Mouse (Mus musculus) hindbrain, embryonic 14.5 days (tissue): ENCODE data around the gene Fbxo40. TPM values are rescaled to one million over a fixed set of nuclear protein-coding genes. Genes with fewer than 3 reads are reported as not detected.

Experiments used
- ATAC-seq: fragments of 200-750 bp; cut with Nextera tagmentation; 2 replicates; pipeline ENCODE4 v1.8.0; 2017; ENCODE audit warnings: moderate number of reproducible peaks, mild to moderate bottlenecking, moderate TSS enrichment, moderate library complexity; ENCODE audit not compliant: low FRiP score
- DNase-seq: peaks from one replicate; pipeline ENCODE4 v3.0.0-alpha.2; 2015; ENCODE audit warnings: low spot score
- H3K27ac ChIP-seq: fragments of 300-500 bp; sonication (generic); 2 replicates; pipeline ENCODE4 v1.5.1; 2014; ENCODE audit warnings: mild to moderate bottlenecking, moderate library complexity
- H3K27me3 ChIP-seq: fragments of 300-500 bp; sonication (generic); 2 replicates; pipeline ENCODE4 v1.6.1; 2014; ENCODE audit warnings: mild to moderate bottlenecking, low read length, mixed read lengths; ENCODE audit not compliant: control insufficient read depth, insufficient read depth
- H3K36me3 ChIP-seq: fragments of 300-500 bp; sonication (generic); replicated peaks from 2 replicates; pipeline ENCODE4 v1.6.1; 2014; ENCODE audit not compliant: control insufficient read depth, insufficient read depth
- H3K4me1 ChIP-seq: fragments of 300-500 bp; sonication (generic); replicated peaks from 2 replicates; pipeline ENCODE4 v1.6.1; 2014; ENCODE audit warnings: antibody characterized with exemption, low read length, mixed read lengths; ENCODE audit not compliant: control insufficient read depth, insufficient read depth
- H3K4me2 ChIP-seq: fragments of 300-500 bp; sonication (generic); replicated peaks from 2 replicates; pipeline ENCODE4 v1.6.1; 2014; ENCODE audit warnings: mild to moderate bottlenecking, moderate library complexity
- H3K4me3 ChIP-seq: fragments of 300-500 bp; sonication (generic); replicated peaks from 2 replicates; pipeline ENCODE4 v1.5.1; 2014; ENCODE audit warnings: mild to moderate bottlenecking, low read length
- H3K9ac ChIP-seq: fragments of 300-500 bp; sonication (generic); 2 replicates; pipeline ENCODE4 v1.6.1; 2014
- H3K9me3 ChIP-seq: fragments of 300-500 bp; sonication (generic); 2 replicates; pipeline ENCODE4 v1.6.1; 2016; ENCODE audit warnings: low read length; ENCODE audit not compliant: control insufficient read depth
- WGBS: fragments of 180-500 bp; shearing (Covaris S2); extraction: QIAGEN DNeasy Blood & Tissue Kit; methylation state at CpG from one replicate; pipeline ENCODE4 v1.1.7; 2014; 5-methylcytosine and 5-hydroxymethylcytosine counted together
- polyA plus RNA-seq: library from polyadenylated mRNA; unstranded; fragments of >200 nt; fragmentation: Nextera tagmentation; extraction: Ambion mirVana; gene quantifications from 2 replicates; pipeline ENCODE4 v1.2.1, GENCODE M21; 2014

Fbxo40 gene
- polyA plus RNA-seq, 1 experiment from 2014 or later = 0.09 TPM

DNA sequence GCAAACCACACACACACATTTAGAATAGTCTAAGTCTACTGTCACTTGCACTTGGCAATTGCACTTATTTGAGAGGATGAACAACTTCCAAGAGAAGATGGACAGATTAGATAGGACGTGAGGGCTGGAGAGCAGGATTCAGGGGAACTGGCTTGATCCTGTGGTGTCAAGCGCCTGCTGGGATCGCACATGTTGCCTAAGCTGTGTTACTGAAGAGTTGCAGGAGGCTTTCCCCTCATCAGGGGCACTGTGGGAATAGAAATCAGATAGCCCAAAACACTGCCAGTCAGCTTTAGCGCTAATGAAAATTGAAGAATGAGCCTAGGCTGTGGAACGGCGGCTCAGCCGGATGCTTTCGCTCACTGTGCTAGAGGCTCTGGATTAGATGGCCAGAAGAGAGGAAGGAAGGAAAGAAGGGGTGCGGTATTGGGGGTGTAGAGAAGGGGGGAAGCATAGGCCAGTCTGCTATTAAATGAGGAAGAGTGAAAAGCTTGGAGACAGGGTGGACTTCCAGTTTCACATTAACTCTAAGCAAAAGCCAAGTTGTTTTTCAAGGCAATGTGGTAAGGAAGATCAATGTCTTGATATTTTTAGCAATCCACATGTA lies 9.2 kb upstream of the Fbxo40 start:
- H3K4me3 ChIP-seq = no peak overlapping the region
- no peaks in the 10 kb centered on the region for H3K27me3 ChIP-seq
- no peak overlapping the region for H3K4me2 ChIP-seq
- no peaks in the 10 kb centered on the region for H3K9me3 ChIP-seq
- no peak for ATAC-seq
- 85% methylated on average over 9 of the region's 9 CpGs for WGBS
- no peak overlapping the region for H3K9ac ChIP-seq
- no peaks in the 10 kb centered on the region for H3K4me1 ChIP-seq
- no peak for DNase-seq
- no peaks in the 10 kb centered on the region for H3K36me3 ChIP-seq
- H3K27ac ChIP-seq = no peak overlapping the region

DNA sequence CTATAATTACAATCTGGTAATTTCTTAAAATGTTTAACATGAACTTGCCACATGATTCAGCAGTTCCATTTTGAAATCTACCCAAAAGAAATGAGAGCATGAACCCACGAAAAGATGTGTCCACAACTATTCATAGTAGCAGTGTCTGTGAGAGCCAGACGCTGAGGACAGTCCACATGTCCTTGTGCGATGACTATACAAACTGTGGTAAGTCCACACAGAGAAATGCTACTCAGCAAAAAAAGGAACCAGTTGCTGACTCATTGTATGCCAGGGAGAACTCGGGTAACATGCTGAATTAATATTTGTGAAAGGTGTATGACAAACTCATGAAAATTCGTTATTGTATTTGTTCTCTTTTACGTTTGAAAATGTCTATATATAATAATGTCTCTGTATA lies 7.4 kb upstream of the Fbxo40 start:
- Histone ChIP-seq H3K9me3 (no peaks in the 10 kb centered on the region), H3K4me1 (no peaks in the 10 kb centered on the region), H3K9ac (no peak overlapping the region), H3K27ac (no peak overlapping the region), H3K27me3 (no peaks in the 10 kb centered on the region), H3K4me3 (no peak overlapping the region), H3K4me2 (no peak overlapping the region), H3K36me3 (no peaks in the 10 kb centered on the region)
- no peak for ATAC-seq
- 86% methylated on average over 6 of the region's 6 CpGs for WGBS
- no peak for DNase-seq

DNA sequence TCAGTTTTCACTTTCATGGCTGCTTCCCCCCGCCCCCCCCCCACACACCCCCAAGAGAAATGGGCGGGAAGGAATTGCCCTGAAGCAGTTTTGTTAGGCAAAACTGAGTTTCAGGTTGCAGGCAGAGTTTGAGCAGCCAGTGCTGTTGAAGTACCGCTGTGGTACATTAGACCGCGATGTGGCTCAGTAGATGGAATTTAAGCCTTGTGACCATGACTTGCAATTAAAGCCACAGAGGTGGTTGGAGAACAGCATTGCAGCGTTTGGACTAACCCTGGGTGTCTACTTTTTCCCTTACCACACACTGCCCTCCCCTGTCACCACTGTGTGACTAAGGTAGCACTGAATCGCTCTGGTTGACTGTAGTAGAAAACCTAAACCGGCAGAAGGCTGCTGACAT lies 774 bp downstream of the Fbxo40 start:
- Histone ChIP-seq H3K27ac (no peak overlapping the region), H3K9me3 (no peaks in the 10 kb centered on the region), H3K27me3 (no peaks in the 10 kb centered on the region), H3K4me2 (no peak overlapping the region), H3K4me3 (no peak overlapping the region), H3K9ac (no peak overlapping the region), H3K36me3 (no peaks in the 10 kb centered on the region), H3K4me1 (no peaks in the 10 kb centered on the region)
- ATAC-seq (no peak), DNase-seq (no peak)
- 71% methylated on average over 8 of the region's 8 CpGs for WGBS

DNA sequence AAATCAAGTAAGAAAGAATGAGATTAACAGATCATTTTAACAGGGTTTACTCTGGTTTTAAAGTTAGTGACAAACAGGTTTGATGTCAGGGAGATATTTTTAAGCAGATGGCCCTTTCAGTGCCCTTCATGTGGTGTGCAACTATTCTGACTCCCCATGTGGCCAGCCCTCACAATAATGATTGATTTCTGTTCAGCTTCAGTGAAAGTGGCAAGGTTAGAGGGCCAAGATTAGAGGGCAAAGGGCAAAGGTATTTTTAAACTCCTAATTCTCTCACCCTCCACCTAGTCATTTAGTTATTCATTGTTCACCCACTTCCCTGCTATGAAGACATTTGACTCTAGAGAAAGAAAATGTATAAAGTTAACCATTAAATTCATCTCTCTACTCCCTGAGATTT lies 2.2 kb downstream of the Fbxo40 start:
- no peak for DNase-seq

DNA sequence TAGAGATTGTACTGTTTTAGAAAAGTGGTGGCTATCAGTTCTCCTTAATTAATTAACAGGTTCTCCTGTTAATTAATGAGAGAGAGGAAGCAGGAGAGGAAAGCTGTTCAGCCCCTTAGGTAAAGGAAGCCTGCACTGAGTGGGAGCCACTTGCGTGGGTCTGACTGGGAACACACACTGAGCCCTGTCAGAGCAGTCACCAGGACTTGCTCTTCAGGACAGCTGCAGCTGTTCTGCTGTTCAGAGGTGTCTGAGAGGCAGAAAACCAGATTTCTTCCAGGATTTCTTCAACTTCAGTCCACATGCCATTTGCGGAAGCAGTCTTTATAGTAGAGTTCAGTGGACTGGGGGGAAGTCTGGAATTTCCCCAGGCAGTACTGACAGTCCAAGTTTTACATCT lies 2.9 kb downstream of the Fbxo40 start:
- WGBS = 75% methylated on average over 2 of the region's 2 CpGs
- no peak overlapping the region for H3K27ac ChIP-seq
- H3K36me3 ChIP-seq = no peaks in the 10 kb centered on the region
- H3K9me3 ChIP-seq = no peaks in the 10 kb centered on the region
- no peak overlapping the region for H3K9ac ChIP-seq
- no peak for ATAC-seq
- H3K4me3 ChIP-seq = no peak overlapping the region
- no peak overlapping the region for H3K4me2 ChIP-seq
- DNase-seq = no peak
- H3K27me3 ChIP-seq = no peaks in the 10 kb centered on the region
- H3K4me1 ChIP-seq = no peaks in the 10 kb centered on the region

More for the DNA sequence above, 2.2 kb downstream of the Fbxo40 start:
- Histone ChIP-seq H3K9ac (no peak overlapping the region), H3K27ac (no peak overlapping the region), H3K9me3 (no peaks in the 10 kb centered on the region), H3K4me1 (no peaks in the 10 kb centered on the region), H3K4me3 (no peak overlapping the region), H3K27me3 (no peaks in the 10 kb centered on the region), H3K4me2 (no peak overlapping the region), H3K36me3 (no peaks in the 10 kb centered on the region)
- no peak for ATAC-seq

DNA sequence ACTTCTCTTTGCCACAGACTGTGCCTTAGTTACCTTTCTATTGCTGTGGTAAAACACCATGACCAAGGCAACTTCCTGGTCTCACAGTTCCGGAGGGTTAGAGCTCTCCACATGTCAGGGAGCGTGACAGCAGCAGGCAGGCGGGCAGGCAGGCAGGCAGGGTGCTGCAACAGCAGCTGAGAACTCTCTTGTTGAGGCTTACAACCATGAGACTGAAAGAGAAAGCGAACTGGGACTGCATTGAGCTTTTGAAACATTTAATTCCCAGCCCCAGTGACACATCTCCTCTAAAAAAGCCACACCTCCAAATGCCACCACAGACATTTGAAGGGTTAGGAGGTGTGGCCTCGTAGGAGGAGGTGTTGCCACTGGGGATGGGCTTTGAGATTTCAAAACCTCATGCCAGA lies 4.6 kb downstream of the Fbxo40 start:
- no peaks in the 10 kb centered on the region for H3K36me3 ChIP-seq
- H3K4me2 ChIP-seq = no peak overlapping the region
- peaks cover 4% of the 10 kb centered on the region; the same call in 1 of the 2 replicates for H3K9me3 ChIP-seq
- ATAC-seq = no peak
- no peak overlapping the region for H3K27ac ChIP-seq
- no peaks in the 10 kb centered on the region for H3K4me1 ChIP-seq
- H3K27me3 ChIP-seq = no peaks in the 10 kb centered on the region
- H3K9ac ChIP-seq = no peak overlapping the region
- WGBS = 68% methylated on average over 5 of the region's 5 CpGs
- H3K4me3 ChIP-seq = no peak overlapping the region
- no peak for DNase-seq

DNA sequence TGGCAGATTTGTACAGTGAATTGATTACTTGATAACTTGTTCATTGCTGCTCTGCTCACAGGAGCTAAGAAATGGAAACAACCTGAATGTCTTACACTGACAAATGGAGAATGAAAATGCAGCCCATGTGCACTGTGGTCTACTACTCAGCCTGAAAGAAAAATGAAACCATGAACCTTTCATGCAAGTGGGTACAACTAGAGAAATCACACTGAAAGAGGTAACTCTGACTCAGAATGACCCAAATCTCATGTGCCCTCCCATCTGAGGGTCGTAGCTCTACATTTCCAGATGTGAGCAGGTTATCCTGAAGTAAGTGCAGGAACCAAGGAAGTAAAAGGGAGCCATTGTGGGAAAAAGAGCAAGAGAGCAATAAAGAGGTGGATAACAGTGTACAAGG lies 6.5 kb downstream of the Fbxo40 start:
- ATAC-seq (no peak), DNase-seq (no peak)
- Histone ChIP-seq H3K4me2 (no peak overlapping the region), H3K36me3 (no peaks in the 10 kb centered on the region), H3K9ac (no peak overlapping the region), H3K9me3 (peaks cover 4% of the 10 kb centered on the region; the same call in 1 of the 2 replicates), H3K27ac (no peak overlapping the region), H3K4me1 (no peaks in the 10 kb centered on the region), H3K27me3 (no peaks in the 10 kb centered on the region), H3K4me3 (no peak overlapping the region)
- WGBS = 86% methylated on average over 1 of the region's 1 CpGs

DNA sequence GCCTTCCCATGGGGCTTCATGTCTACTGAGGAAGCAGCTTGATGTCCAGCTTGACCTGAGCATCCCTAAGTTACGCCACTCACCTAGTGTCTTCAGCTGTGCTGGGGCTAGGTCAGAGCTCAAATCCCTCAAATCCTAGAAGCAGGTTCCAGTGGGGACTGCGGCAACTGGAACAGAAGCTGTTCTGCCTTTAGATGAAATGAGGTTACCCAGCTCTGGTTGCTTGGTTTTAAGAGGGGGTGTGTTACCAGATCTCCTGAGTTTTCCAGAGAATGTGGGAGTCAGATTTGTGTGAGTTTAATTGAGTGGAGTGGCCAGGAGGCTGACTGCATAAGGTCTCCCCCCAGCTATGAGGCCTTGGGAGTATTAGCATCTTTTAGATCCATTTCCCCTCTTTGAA lies 11.1 kb downstream of the Fbxo40 start:
- Histone ChIP-seq H3K9me3 (peaks cover 4% of the 10 kb centered on the region; the same call in 1 of the 2 replicates), H3K27ac (no peak overlapping the region), H3K27me3 (no peaks in the 10 kb centered on the region), H3K36me3 (no peaks in the 10 kb centered on the region), H3K4me1 (no peaks in the 10 kb centered on the region), H3K4me2 (no peak overlapping the region), H3K4me3 (no peak overlapping the region), H3K9ac (no peak overlapping the region)
- no peak for DNase-seq
- 92% methylated on average over 2 of the region's 2 CpGs for WGBS
- no peak for ATAC-seq

DNA sequence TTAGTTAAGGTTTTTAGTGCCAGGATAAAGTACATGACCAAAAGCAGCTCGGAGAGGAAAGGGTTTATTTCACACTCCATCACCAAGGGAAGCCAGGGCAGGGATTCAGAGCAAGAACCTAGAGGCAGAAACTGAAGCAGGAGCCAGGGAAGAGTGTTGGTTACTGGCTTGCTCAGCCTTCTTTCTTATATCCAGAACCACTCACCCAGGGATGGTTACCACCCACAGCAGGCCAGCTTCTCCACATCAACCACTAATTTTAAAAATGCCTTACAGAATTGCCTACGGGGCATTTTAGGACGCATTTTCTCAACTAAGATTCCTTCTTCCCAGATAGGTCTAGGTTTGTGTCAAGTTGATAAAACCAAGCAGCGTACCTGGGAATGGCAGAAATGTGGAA lies 26.9 kb downstream of the Fbxo40 start:
- ATAC-seq = no peak

DNA sequence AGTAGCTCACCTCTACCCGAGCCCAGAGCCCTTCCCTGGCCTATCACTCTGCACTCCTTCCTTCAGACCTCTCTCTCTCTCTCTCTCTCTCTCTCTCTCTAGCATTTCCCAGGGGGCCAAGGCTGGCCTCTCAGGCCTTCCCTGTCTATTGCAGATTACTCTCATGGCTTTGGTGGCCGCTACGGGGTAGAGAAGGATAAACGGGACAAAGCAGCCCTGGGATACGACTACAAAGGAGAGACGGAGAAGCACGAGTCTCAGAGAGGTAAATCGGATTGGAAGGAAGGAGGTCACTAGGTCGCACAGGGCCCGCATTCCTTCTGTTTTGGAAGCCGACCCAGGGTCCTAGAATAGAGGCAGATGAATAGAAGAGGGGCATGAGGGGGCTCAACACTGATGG lies 35.2 kb downstream of the Fbxo40 start:
- Histone ChIP-seq H3K27ac (no peak overlapping the region), H3K36me3 (no peaks in the 10 kb centered on the region), H3K9ac (no peak overlapping the region), H3K27me3 (no peaks in the 10 kb centered on the region), H3K4me1 (no peaks in the 10 kb centered on the region), H3K9me3 (no peaks in the 10 kb centered on the region), H3K4me2 (no peak overlapping the region), H3K4me3 (no peak overlapping the region)
- ATAC-seq = no peak
- 46% methylated on average over 11 of the region's 11 CpGs for WGBS
- no peak for DNase-seq

More for the DNA sequence above, 26.9 kb downstream of the Fbxo40 start:
- no peaks in the 10 kb centered on the region for H3K9me3 ChIP-seq
- no peak overlapping the region for H3K4me2 ChIP-seq
- H3K36me3 ChIP-seq = no peaks in the 10 kb centered on the region
- WGBS = 87% methylated on average over 4 of the region's 4 CpGs
- no peak overlapping the region for H3K4me3 ChIP-seq
- no peaks in the 10 kb centered on the region for H3K4me1 ChIP-seq
- H3K27me3 ChIP-seq = no peaks in the 10 kb centered on the region
- no peak overlapping the region for H3K9ac ChIP-seq
- DNase-seq = no peak
- no peak overlapping the region for H3K27ac ChIP-seq
